Mouse (Mus musculus): Measurements from ENCODE around the gene Gap43. TPM values are rescaled to one million over a fixed set of nuclear protein-coding genes. Genes with fewer than 3 reads are reported as not detected.
A peak's percentile ranks its signal among the peaks of the same experiment; 100 is the strongest.

The Gap43 gene
- total and polyA plus RNA-seq, 2 experiments from 2014 or later = 874 to 2,398 TPM

DNA sequence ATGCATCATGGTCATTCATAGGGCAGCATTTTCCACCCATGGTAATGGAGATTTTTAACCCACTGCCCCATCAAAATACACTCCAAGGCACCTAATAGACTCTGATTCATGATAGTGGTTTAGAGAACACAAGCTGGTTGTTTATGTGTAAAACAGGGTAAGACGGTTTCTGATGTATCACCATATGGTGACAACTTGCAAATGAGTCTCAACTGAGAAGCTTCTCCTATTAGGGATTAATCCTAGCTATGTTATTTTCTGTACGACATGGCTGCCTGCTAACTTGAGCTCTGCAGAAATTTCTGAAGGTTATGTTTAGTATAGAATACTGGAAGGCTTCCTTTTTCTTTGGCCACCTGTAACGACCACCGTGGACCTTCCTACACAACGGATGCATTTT is 21.1 kb downstream of the Gap43 start:
- no peak overlapping the region for H3K27ac ChIP-seq (ENCODE audit: low read depth, low read length)
- H3K4me3 ChIP-seq (ENCODE audit: low read depth, low read length) = no peak overlapping the region
- no peaks in the 10 kb centered on the region for H3K27me3 ChIP-seq (ENCODE audit: insufficient read depth, low read length)
- DNase-seq (ENCODE audit: low spot score) (no peak), ATAC-seq (ENCODE audit: low FRiP score) (no peak)
- WGBS = 79% methylated on average over 5 of the region's 5 CpGs
- H3K36me3 ChIP-seq (ENCODE audit: insufficient read depth, low read length) = no peaks in the 10 kb centered on the region
- H3K9ac ChIP-seq (replicated peaks; ENCODE audit: low read length, poor library complexity, severe bottlenecking) = no peak overlapping the region
- H3K9me3 ChIP-seq (ENCODE audit: low read length) = no peaks in the 10 kb centered on the region
- no peaks in the 10 kb centered on the region for H3K4me1 ChIP-seq (ENCODE audit: insufficient read depth, low read length)
- H3K4me2 ChIP-seq (ENCODE audit: low read depth, low read length, poor library complexity, severe bottlenecking) = no peak overlapping the region
- TF ChIP-seq CTCF (IDR thresholded peaks at IDR 0.05) = no peak

DNA sequence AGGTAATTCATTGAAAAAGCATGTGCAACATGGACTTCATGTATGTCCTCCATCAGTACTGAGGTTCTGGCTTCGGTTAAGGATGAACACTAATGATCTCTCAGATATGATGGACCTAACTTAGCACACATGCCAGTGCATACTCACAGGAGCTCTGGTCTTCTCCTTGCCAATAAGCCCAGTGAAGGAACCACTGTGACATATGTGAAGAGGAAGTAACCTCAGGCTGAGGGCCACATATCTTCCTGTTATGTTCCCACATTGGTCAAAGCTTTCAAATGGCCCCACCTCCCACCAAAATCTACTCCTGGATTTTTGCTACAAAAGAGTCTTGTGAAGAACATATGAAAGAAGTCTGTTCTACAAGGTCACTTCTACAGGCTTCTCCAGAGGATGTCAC is 28.3 kb downstream of the Gap43 start:
- Histone ChIP-seq H3K9me3 (ENCODE audit: low read length) (no peaks in the 10 kb centered on the region), H3K4me1 (ENCODE audit: insufficient read depth, low read length) (peaks cover 3% of the 10 kb centered on the region; the same call in 1 of the 2 replicates), H3K9ac (replicated peaks; ENCODE audit: low read length, poor library complexity, severe bottlenecking) (no peak overlapping the region), H3K36me3 (ENCODE audit: insufficient read depth, low read length) (no peaks in the 10 kb centered on the region; the same call in 1 of the 2 replicates), H3K4me3 (ENCODE audit: low read depth, low read length) (no peak overlapping the region), H3K27ac (ENCODE audit: low read depth, low read length) (no peak overlapping the region), H3K4me2 (ENCODE audit: low read depth, low read length, poor library complexity, severe bottlenecking) (no peak overlapping the region), H3K27me3 (ENCODE audit: insufficient read depth, low read length) (no peaks in the 10 kb centered on the region)
- DNase-seq (ENCODE audit: low spot score) (no peak), ATAC-seq (ENCODE audit: low FRiP score) (no peak)
- no peak for TF ChIP-seq CTCF (IDR thresholded peaks at IDR 0.05)
- 100% methylated on average over 1 of the region's 1 CpGs for WGBS

DNA sequence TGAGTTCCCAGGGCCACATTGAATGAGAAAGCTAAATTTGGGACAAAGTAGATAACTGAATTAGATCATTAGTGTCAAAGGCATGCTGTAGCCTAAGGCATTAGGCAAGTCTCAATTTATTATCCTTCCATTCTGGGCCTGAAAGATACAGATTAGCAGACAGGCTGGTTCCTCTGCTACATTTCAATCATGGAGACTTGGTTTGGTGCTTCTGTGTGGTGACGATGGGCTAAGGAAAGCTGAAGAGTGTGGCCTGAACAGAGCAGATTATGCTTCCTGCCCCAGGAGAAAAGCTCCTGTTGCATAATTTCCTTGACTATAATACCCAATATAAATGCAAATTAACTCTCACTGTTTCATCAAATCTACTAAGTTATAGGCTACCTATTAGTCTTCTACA is 31.7 kb downstream of the Gap43 start:
- no peak for TF ChIP-seq CTCF (IDR thresholded peaks at IDR 0.05)
- WGBS = 32% methylated on average over 1 of the region's 1 CpGs
- Histone ChIP-seq H3K9me3 (ENCODE audit: low read length) (no peaks in the 10 kb centered on the region), H3K27me3 (ENCODE audit: insufficient read depth, low read length) (no peaks in the 10 kb centered on the region), H3K4me3 (ENCODE audit: low read depth, low read length) (no peak overlapping the region), H3K9ac (replicated peaks; ENCODE audit: low read length, poor library complexity, severe bottlenecking) (no peak overlapping the region), H3K4me1 (ENCODE audit: insufficient read depth, low read length) (peaks cover 15% of the 10 kb centered on the region), H3K4me2 (ENCODE audit: low read depth, low read length, poor library complexity, severe bottlenecking) (no peak overlapping the region), H3K36me3 (ENCODE audit: insufficient read depth, low read length) (no peaks in the 10 kb centered on the region; the same call in 1 of the 2 replicates), H3K27ac (ENCODE audit: low read depth, low read length) (peak overlapping the region; percentile 4; the same call in 1 of the 2 replicates)
- no peak for DNase-seq (ENCODE audit: low spot score)
- ATAC-seq (ENCODE audit: low FRiP score) = no peak

DNA sequence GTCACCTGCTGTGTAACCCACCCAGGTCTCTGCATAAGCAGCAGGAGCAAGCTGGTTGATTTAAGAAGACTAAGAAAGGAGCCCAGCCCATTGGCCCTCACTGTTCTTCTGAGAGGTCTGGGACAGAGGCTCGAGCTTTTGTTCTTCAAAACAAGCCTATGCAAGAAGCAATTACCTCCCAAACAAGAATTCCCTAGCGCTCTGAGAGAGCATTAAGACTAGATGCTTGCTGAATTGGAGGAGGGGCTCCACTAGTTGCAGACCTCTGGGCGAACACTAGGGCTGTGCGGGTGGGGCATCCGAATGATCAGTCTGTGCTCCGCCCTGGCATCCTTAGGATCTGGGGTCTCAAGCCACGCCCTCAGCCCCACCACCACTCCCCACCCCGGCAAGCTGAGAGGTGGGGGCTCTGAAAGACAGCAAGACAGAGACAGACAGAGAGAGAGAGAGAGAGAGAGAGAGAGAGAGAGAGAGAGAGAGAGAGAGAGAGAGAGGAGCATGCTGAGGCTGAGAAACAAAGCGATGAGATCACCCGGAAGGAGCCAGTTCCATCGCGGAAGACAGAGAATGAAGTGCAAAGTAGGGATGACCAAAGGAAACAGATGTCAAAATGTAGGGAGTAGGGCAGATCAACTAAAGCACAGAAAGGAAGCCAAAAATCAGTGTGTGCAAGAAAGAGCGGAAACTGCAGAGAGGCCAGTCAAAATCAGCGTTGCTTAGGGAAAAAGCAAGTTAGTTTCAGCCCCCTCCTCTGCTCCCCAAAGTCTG is 34.3 kb downstream of the Gap43 start:
- Histone ChIP-seq H3K4me2 (ENCODE audit: low read depth, low read length, poor library complexity, severe bottlenecking) (peak overlapping the region; percentile 37), H3K27ac (ENCODE audit: low read depth, low read length) (peak overlapping the region; percentile 32; the same call in 1 of the 2 replicates), H3K4me3 (ENCODE audit: low read depth, low read length) (0 out of 2 replicates have a peak overlapping the region, but pooled peaks have one; percentile 12), H3K4me1 (ENCODE audit: insufficient read depth, low read length) (peaks cover 15% of the 10 kb centered on the region), H3K9me3 (ENCODE audit: low read length) (no peaks in the 10 kb centered on the region), H3K27me3 (ENCODE audit: insufficient read depth, low read length) (no peaks in the 10 kb centered on the region), H3K36me3 (ENCODE audit: insufficient read depth, low read length) (no peaks in the 10 kb centered on the region), H3K9ac (replicated peaks; ENCODE audit: low read length, poor library complexity, severe bottlenecking) (peak overlapping the region; percentile 33; the same call in 1 of the 2 replicates)
- 4% methylated on average over 14 of the region's 14 CpGs for WGBS
- ATAC-seq (ENCODE audit: low FRiP score) (peak; percentile 85), DNase-seq (ENCODE audit: low spot score) (peak; percentile 82)
- peak; percentile 43 for TF ChIP-seq CTCF (IDR thresholded peaks at IDR 0.05)

DNA sequence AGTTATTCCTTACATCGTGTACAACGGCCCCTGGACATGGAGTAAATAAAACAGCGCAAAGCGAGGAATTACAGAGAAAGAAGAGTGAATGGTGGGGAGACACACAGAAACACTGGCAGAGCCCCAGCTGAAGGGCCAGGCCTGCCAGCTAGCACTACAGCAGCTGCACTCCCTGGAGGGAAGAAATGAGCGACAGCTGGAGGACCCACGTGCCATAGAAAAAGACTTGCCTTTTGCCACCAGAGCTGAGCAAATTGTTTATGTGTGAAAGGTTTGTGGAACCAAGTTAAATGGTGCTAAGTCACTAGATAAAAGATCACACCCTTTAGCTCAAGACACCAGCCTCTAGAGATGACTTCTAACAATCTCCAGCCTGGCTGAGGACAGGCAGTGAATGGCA is 37.0 kb downstream of the Gap43 start:
- no peak for TF ChIP-seq CTCF (IDR thresholded peaks at IDR 0.05)
- no peak overlapping the region for H3K4me3 ChIP-seq (ENCODE audit: low read depth, low read length)
- H3K27me3 ChIP-seq (ENCODE audit: insufficient read depth, low read length) = no peaks in the 10 kb centered on the region
- H3K4me1 ChIP-seq (ENCODE audit: insufficient read depth, low read length) = peaks cover 13% of the 10 kb centered on the region
- no peak overlapping the region for H3K9ac ChIP-seq (replicated peaks; ENCODE audit: low read length, poor library complexity, severe bottlenecking)
- no peak overlapping the region for H3K4me2 ChIP-seq (ENCODE audit: low read depth, low read length, poor library complexity, severe bottlenecking)
- H3K27ac ChIP-seq (ENCODE audit: low read depth, low read length) = peak overlapping the region; percentile 51
- 36% methylated on average over 6 of the region's 6 CpGs for WGBS
- DNase-seq (ENCODE audit: low spot score) = peak; percentile 78
- no peaks in the 10 kb centered on the region for H3K9me3 ChIP-seq (ENCODE audit: low read length)
- H3K36me3 ChIP-seq (ENCODE audit: insufficient read depth, low read length) = no peaks in the 10 kb centered on the region
- ATAC-seq (ENCODE audit: low FRiP score) = no peak

DNA sequence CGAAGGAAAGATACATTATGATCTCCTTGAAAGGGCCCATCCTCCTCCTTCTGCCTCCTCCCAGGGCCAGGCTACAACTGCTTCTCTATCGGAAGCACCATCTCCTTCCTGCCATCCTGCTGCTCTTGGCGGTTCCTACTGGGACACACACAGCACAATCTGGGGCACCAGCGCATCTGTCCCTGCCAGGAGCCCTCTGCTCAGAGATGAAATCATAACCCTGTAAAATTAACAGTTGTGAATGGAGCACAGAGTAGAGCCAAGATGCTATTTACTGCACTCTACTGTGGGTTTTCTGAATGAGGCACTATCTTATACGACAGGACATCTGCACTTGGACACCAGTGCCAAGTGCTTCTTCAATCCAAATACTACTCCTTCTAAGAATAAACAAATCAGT is 46.0 kb downstream of the Gap43 start:
- TF ChIP-seq CTCF (IDR thresholded peaks at IDR 0.05) = no peak
- 78% methylated on average over 5 of the region's 5 CpGs for WGBS
- Histone ChIP-seq H3K4me3 (ENCODE audit: low read depth, low read length) (no peak overlapping the region), H3K27me3 (ENCODE audit: insufficient read depth, low read length) (no peaks in the 10 kb centered on the region), H3K27ac (ENCODE audit: low read depth, low read length) (no peak overlapping the region), H3K4me2 (ENCODE audit: low read depth, low read length, poor library complexity, severe bottlenecking) (no peak overlapping the region), H3K4me1 (ENCODE audit: insufficient read depth, low read length) (no peaks in the 10 kb centered on the region), H3K9me3 (ENCODE audit: low read length) (no peaks in the 10 kb centered on the region), H3K9ac (replicated peaks; ENCODE audit: low read length, poor library complexity, severe bottlenecking) (no peak overlapping the region), H3K36me3 (ENCODE audit: insufficient read depth, low read length) (peaks cover 3% of the 10 kb centered on the region; the same call in 1 of the 2 replicates)
- ATAC-seq (ENCODE audit: low FRiP score) (no peak), DNase-seq (ENCODE audit: low spot score) (peak; percentile 71)

Data from midbrain, postnatal 0 days (tissue).